Mouse (Mus musculus) frontal cortex, adult 2 months (tissue): ENCODE data around the gene Ssx9. TPM values are rescaled to one million over a fixed set of nuclear protein-coding genes. Genes with fewer than 3 reads are reported as not detected.
"Not testable (repeated sequence)": the region's sequence is repeated elsewhere in the genome, so short reads cannot be mapped to it uniquely, and the experiment has no call there.

Source experiments
- DNase-seq, 2 experiments: peaks; one replicate each; pipeline ENCODE4 v3.0.0; 2022; ENCODE audit warnings: low spot score in 1 of 2; ENCODE audit errors: extremely low spot score in 1 of 2
- polyA plus RNA-seq: library from polyadenylated mRNA; depleted of rRNA; stranded (reverse); fragments of >200 nt; gene quantifications from 2 replicates; pipeline ENCODE4 v1.2.3, GENCODE M21; 2012; rRNA removed

Ssx9 gene
- polyA plus RNA-seq, result not detected in 2 replicates

DNA sequence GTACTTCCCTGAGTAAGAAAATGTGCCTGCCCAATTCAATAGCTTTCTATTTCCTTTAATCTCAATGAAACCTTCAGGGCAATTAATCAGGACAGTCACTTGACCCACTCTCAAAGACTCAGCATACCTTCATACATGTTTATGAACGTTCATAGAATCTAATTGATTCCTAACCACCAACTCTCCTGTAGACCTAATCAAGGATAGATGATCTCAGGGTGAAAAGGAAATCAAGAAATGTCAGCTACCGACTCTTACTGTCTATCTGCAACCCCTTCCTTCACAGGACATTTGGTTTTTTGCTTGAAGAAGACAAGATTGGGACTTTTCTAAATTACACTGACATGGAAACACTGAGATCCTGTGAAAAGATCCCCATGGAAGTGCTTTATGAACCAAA is at the start of gene Ssx9:
TSS of gene Ssx9 (plus strand) at position 301 of the 400 bp plus-strand sequence.
- not testable (repeated sequence) for DNase-seq

DNA sequence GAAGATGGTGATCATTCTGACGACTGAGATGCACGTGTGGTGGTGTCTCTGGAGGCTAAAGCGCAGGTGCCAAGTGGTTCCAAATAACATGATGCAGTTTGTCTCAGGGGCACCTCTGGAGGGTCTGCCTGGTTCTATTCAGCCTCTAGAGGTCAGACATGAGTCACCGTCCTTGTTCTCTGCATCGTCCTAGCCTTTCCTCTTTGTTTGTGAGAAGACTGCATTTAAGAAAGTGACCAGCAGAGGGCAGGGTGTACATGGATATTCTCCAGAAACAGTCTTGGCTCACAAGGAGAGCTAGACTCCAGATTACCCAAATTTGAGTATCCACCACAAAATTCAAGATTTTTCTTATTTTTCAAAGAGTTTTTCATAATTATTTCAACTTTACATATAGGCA is 15.3 kb upstream of the Ssx9 start:
- DNase-seq, result peak; percentile 1 to 61

DNA sequence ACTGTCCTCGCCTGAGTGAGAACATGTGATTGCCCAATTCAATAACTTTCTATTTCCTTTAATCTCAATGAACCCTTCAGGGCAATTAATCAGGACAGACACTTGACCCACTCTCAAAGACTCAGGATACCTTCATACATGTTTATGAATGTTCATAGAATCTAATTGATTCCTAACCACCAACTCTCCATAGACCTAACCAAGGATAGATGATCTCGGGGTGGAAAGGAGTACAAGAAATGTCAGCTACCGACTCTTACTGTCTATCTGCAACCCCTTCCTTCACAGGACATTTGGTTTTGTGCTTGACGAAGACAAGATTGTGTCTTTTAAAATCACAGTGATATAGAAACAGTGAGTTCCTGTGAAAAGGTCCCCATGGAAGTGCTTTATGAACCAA is 55.2 kb downstream of the Ssx9 start, which contains the start of gene Ssxb5:
TSS of gene Ssxb5 (plus strand) at position 301 of the 400 bp plus-strand sequence.
- not testable (repeated sequence) for DNase-seq

Other genes with a start within 250 kb of the Ssx9 start
- gene Gm14459, start 223.5 kb upstream of the Ssx9 start, polyA plus RNA-seq, result not detected in 2 replicates
- not detected in 2 replicates for gene Ssxb6, start 200.2 kb upstream of the Ssx9 start, polyA plus RNA-seq
- gene Ssxb3, start 156.6 kb upstream of the Ssx9 start, polyA plus RNA-seq, result not detected in 2 replicates
- gene Ssxb8, start 57.6 kb upstream of the Ssx9 start, polyA plus RNA-seq, result 0.32 TPM in 1 of 2 replicates, not detected in the other
- not detected in 2 replicates for gene Ssxb5, start 55.3 kb downstream of the Ssx9 start, polyA plus RNA-seq
- not detected in 2 replicates for gene Gm6592, start 95.6 kb downstream of the Ssx9 start, polyA plus RNA-seq
- not detected in 2 replicates for gene Gm5751, start 125.8 kb downstream of the Ssx9 start, polyA plus RNA-seq
- 20.0 and 20.4 TPM in 2 replicates for gene B630019K06Rik, start 143.9 kb downstream of the Ssx9 start, polyA plus RNA-seq
- not detected in 2 replicates for gene Fthl17b, start 214.5 kb downstream of the Ssx9 start, polyA plus RNA-seq
- gene Fthl17c, start 228.1 kb downstream of the Ssx9 start, polyA plus RNA-seq, result not detected in 2 replicates
- not detected in 2 replicates for gene Fthl17d, start 238.3 kb downstream of the Ssx9 start, polyA plus RNA-seq